Mouse (Mus musculus): ENCODE measurements around the gene Tspan3. TPM values are rescaled to one million over a fixed set of nuclear protein-coding genes. Genes with fewer than 3 reads are reported as not detected.

Tspan3 gene
- polyA plus RNA-seq (2016; fragmentation: Nextera tagmentation; extraction: Ambion mirVana), result 546 and 562 TPM in 2 replicates

GRCm38 (mm10) chr9:56165377-56165776 is at the start of gene Tspan3:
Gene Tspan3 (minus strand): TSS chr9:56165477.
- no peak within 1 kb of the TSS for H3K4me3 ChIP-seq
- H3K9me3 ChIP-seq, result no peaks in the 10 kb centered on the region
- 0 out of 2 replicates have a peak, but pooled peaks cover 3% of the 10 kb centered on the region for H3K27me3 ChIP-seq (ENCODE audit: insufficient read depth, poor library complexity, severe bottlenecking)
- DNase-seq (ENCODE audit: low spot score), result no peak
- peaks cover 55% of the 10 kb centered on the region for H3K4me1 ChIP-seq (replicated peaks)
- H3K27ac ChIP-seq, result no peak within 1 kb of the TSS
- no peaks in the 10 kb centered on the region for H3K36me3 ChIP-seq
- WGBS, result 95% methylated on average over 6 of the region's 6 CpGs

GRCm38 (mm10) chr9:56213451-56214291 is 48.4 kb upstream of the Tspan3 start:
- Histone ChIP-seq H3K36me3 (no peaks in the 10 kb centered on the region; the same call in 1 of the 2 replicates), H3K27me3 (ENCODE audit: insufficient read depth, poor library complexity, severe bottlenecking) (no peaks in the 10 kb centered on the region), H3K4me3 (peak overlapping the region; percentile 28), H3K9me3 (no peaks in the 10 kb centered on the region), H3K27ac (peak overlapping the region; percentile 24; the same call in 1 of the 2 replicates), H3K4me1 (replicated peaks) (peaks cover 16% of the 10 kb centered on the region)
- DNase-seq (ENCODE audit: low spot score), result peak; percentile 55
- 10% methylated on average over 11 of the region's 11 CpGs for WGBS

- DNase-seq (ENCODE audit: low spot score), result no peak
- H3K27ac ChIP-seq, result no peak overlapping the region
- peaks cover 7% of the 10 kb centered on the region for H3K4me1 ChIP-seq (replicated peaks)
- H3K27me3 ChIP-seq (ENCODE audit: insufficient read depth, poor library complexity, severe bottlenecking), result no peaks in the 10 kb centered on the region
- 87% methylated on average over 8 of the region's 8 CpGs for WGBS
- no peaks in the 10 kb centered on the region for H3K9me3 ChIP-seq
- H3K36me3 ChIP-seq, result peaks cover 27% of the 10 kb centered on the region
- no peak overlapping the region for H3K4me3 ChIP-seq
Measured at GRCm38 (mm10) chr9:56208817-56209216, 43.5 kb upstream of the Tspan3 start.

GRCm38 (mm10) chr9:56207516-56207915 is 42.2 kb upstream of the Tspan3 start:
- Histone ChIP-seq H3K27ac (no peak overlapping the region), H3K36me3 (peaks cover 27% of the 10 kb centered on the region), H3K27me3 (ENCODE audit: insufficient read depth, poor library complexity, severe bottlenecking) (no peaks in the 10 kb centered on the region), H3K9me3 (no peaks in the 10 kb centered on the region), H3K4me1 (replicated peaks) (no peaks in the 10 kb centered on the region), H3K4me3 (no peak overlapping the region)
- 87% methylated on average over 5 of the region's 5 CpGs for WGBS
- DNase-seq (ENCODE audit: low spot score), result no peak

DNA sequence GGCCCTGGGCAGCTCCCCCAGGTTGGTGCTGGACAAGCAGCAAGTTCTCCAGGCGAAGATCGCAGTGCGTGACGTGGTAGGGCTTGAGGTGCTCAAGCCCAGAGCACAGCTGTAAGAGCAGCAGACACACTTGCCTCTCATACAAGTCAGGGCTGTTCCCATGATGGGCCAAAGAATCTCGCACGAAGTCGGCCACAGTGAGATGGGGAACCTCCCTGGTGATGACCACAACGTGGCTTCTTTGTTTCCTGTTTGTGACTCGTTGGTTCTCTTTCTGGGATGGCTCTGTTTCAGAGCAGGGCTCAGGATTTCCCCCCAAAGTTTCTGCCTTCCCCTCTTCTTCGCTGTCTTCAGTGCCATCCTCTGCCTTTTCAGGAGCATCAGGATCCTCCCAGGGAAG is 41.8 kb upstream of the Tspan3 start:
- Histone ChIP-seq H3K4me3 (no peak overlapping the region), H3K9me3 (no peaks in the 10 kb centered on the region), H3K27me3 (ENCODE audit: insufficient read depth, poor library complexity, severe bottlenecking) (no peaks in the 10 kb centered on the region), H3K4me1 (replicated peaks) (no peaks in the 10 kb centered on the region), H3K36me3 (peaks cover 27% of the 10 kb centered on the region), H3K27ac (no peak overlapping the region)
- 92% methylated on average over 10 of the region's 10 CpGs for WGBS
- no peak for DNase-seq (ENCODE audit: low spot score)

- WGBS, result 87% methylated on average over 11 of the region's 11 CpGs
- no peaks in the 10 kb centered on the region for H3K27me3 ChIP-seq (ENCODE audit: insufficient read depth, poor library complexity, severe bottlenecking)
- H3K27ac ChIP-seq, result no peak overlapping the region
- H3K4me3 ChIP-seq, result no peak overlapping the region
- peaks cover 9% of the 10 kb centered on the region for H3K4me1 ChIP-seq (replicated peaks)
- H3K9me3 ChIP-seq, result no peaks in the 10 kb centered on the region
- peaks cover 27% of the 10 kb centered on the region for H3K36me3 ChIP-seq
- DNase-seq (ENCODE audit: low spot score), result no peak
Measured at GRCm38 (mm10) chr9:56205336-56205735, 40.1 kb upstream of the Tspan3 start.

DNA sequence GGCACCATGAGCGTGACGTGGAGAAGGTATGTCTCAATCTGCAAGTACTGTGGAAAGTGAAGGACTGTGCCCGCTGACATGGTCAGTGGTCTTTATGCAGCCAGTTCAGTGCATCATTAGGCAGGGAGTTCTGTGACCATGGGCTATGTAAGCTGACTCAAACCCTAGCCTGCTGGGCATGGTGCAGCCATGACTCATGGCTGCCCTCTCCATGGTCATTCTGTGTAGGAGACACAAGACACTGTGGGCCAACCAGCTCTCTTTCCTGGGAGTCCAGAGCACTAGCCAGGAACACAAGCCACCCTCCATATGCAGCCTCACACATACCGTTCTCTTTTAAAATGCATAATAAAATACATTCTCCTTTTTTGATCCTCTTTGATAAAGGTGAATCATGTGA is 39.0 kb upstream of the Tspan3 start:
- Histone ChIP-seq H3K27ac (no peak overlapping the region), H3K4me1 (replicated peaks) (peaks cover 9% of the 10 kb centered on the region), H3K9me3 (no peaks in the 10 kb centered on the region), H3K4me3 (no peak overlapping the region), H3K27me3 (ENCODE audit: insufficient read depth, poor library complexity, severe bottlenecking) (no peaks in the 10 kb centered on the region), H3K36me3 (peaks cover 27% of the 10 kb centered on the region)
- no peak for DNase-seq (ENCODE audit: low spot score)
- WGBS, result 98% methylated on average over 4 of the region's 4 CpGs

- DNase-seq (ENCODE audit: low spot score), result peak; percentile 89
- no peaks in the 10 kb centered on the region for H3K9me3 ChIP-seq
- H3K27ac ChIP-seq, result no peak overlapping the region
- H3K4me3 ChIP-seq, result no peak overlapping the region
- peaks cover 12% of the 10 kb centered on the region for H3K36me3 ChIP-seq
- H3K4me1 ChIP-seq (replicated peaks), result peaks cover 12% of the 10 kb centered on the region
- WGBS, result 39% methylated on average over 14 of the region's 14 CpGs
- H3K27me3 ChIP-seq (ENCODE audit: insufficient read depth, poor library complexity, severe bottlenecking), result 0 out of 2 replicates have a peak, but pooled peaks cover 3% of the 10 kb centered on the region
Measured at GRCm38 (mm10) chr9:56200645-56201314, 35.5 kb upstream of the Tspan3 start.

- H3K36me3 ChIP-seq, result 0 out of 2 replicates have a peak, but pooled peaks cover 7% of the 10 kb centered on the region
- no peak for DNase-seq (ENCODE audit: low spot score)
- peaks cover 18% of the 10 kb centered on the region for H3K4me1 ChIP-seq (replicated peaks)
- H3K27me3 ChIP-seq (ENCODE audit: insufficient read depth, poor library complexity, severe bottlenecking), result 0 out of 2 replicates have a peak, but pooled peaks cover 3% of the 10 kb centered on the region
- H3K27ac ChIP-seq, result no peak overlapping the region
- no peak overlapping the region for H3K4me3 ChIP-seq
- no peaks in the 10 kb centered on the region for H3K9me3 ChIP-seq
- 61% methylated on average over 2 of the region's 2 CpGs for WGBS
Measured at GRCm38 (mm10) chr9:56200200-56200599, 34.9 kb upstream of the Tspan3 start.

DNA sequence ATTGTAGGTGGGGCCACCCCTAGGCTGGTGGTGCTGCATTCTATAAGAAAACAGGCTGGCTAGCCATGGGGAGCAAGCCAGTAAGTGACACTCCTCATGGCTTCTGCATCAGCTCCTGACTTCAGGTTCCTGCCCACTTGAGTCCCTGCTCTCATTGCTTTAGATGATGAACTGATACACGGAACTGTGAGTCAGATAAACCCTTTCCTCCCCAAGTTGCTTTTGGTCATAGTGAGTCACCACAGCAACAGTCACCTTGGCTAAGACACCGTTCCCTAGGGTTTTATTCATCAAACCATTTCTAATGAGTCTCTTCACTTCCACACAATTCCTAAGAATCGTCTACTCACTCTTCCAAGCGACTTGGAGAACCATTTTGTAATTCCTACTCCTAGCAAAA is 31.6 kb upstream of the Tspan3 start:
- H3K9me3 ChIP-seq, result no peaks in the 10 kb centered on the region
- WGBS, result 89% methylated on average over 4 of the region's 4 CpGs
- DNase-seq (ENCODE audit: low spot score), result no peak
- 0 out of 2 replicates have a peak, but pooled peaks cover 9% of the 10 kb centered on the region for H3K27me3 ChIP-seq (ENCODE audit: insufficient read depth, poor library complexity, severe bottlenecking)
- peaks cover 28% of the 10 kb centered on the region for H3K4me1 ChIP-seq (replicated peaks)
- no peak overlapping the region for H3K27ac ChIP-seq
- H3K36me3 ChIP-seq, result no peaks in the 10 kb centered on the region
- no peak overlapping the region for H3K4me3 ChIP-seq

- no peaks in the 10 kb centered on the region for H3K36me3 ChIP-seq
- H3K9me3 ChIP-seq, result no peaks in the 10 kb centered on the region
- WGBS, result 48% methylated on average over 3 of the region's 3 CpGs
- peaks cover 27% of the 10 kb centered on the region for H3K4me1 ChIP-seq (replicated peaks)
- H3K4me3 ChIP-seq, result no peak overlapping the region
- H3K27ac ChIP-seq, result no peak overlapping the region
- DNase-seq (ENCODE audit: low spot score), result no peak
- H3K27me3 ChIP-seq (ENCODE audit: insufficient read depth, poor library complexity, severe bottlenecking), result 0 out of 2 replicates have a peak, but pooled peaks cover 9% of the 10 kb centered on the region
Measured at GRCm38 (mm10) chr9:56195193-56195592, 29.9 kb upstream of the Tspan3 start.

GRCm38 (mm10) chr9:56191498-56192455 is 26.5 kb upstream of the Tspan3 start:
- peak overlapping the region; percentile 17; the same call in 1 of the 2 replicates for H3K27ac ChIP-seq
- H3K9me3 ChIP-seq, result no peaks in the 10 kb centered on the region
- DNase-seq (ENCODE audit: low spot score), result no peak
- H3K27me3 ChIP-seq (ENCODE audit: insufficient read depth, poor library complexity, severe bottlenecking), result peaks cover 6% of the 10 kb centered on the region; the same call in 1 of the 2 replicates
- H3K4me3 ChIP-seq, result no peak overlapping the region
- peaks cover 27% of the 10 kb centered on the region for H3K4me1 ChIP-seq (replicated peaks)
- no peaks in the 10 kb centered on the region for H3K36me3 ChIP-seq
- 73% methylated on average over 11 of the region's 11 CpGs for WGBS
